Mouse (Mus musculus) cerebellum, adult 2 months (tissue): Measurements from ENCODE around the gene Pogk.

Experiments used
- CTCF ChIP-seq: fragments of 200-500 bp; IDR thresholded peaks from 2 replicates; pipeline ENCODE4 v1.5.1; 2011; ENCODE audit warnings: low read depth, mild to moderate bottlenecking, control low read depth, low read length, moderate library complexity, borderline replicate concordance; ENCODE audit not compliant: insufficient read depth
- POLR2A ChIP-seq: fragments of 200-500 bp; IDR thresholded peaks from 2 replicates; pipeline ENCODE4 v1.6.1; 2011; ENCODE audit warnings: low read length, control low read depth, borderline replicate concordance; ENCODE audit not compliant: insufficient read depth

GRCm38 (mm10) chr1:166363122-166363521 is 46.5 kb downstream of the Pogk start:
- TF ChIP-seq POLR2A (no peak), CTCF (no peak)
